Mouse (Mus musculus) kidney, adult 2 months (tissue): ENCODE measurements at regions not wholly inside any gene's neighbourhood (a gene's known extent, or its start where the extent isn't known, plus 50 kb on each side); places are given as distances from the start of the nearest gene placed in this dataset.

Source experiments
- DNase-seq: peaks from one replicate; pipeline ENCODE4 v3.0.0; 2021
- H3K27ac ChIP-seq: fragments of 200-500 bp; 2 replicates; pipeline ENCODE4 v1.5.1; 2012; ENCODE audit warnings: low read depth, low read length, control low read depth, inconsistent platforms; ENCODE audit not compliant: insufficient read depth
- H3K27me3 ChIP-seq: fragments of 200-500 bp; replicated peaks from 2 replicates; pipeline ENCODE4 v1.6.1; 2012; ENCODE audit warnings: mild to moderate bottlenecking, moderate library complexity, low read length, inconsistent platforms; ENCODE audit not compliant: control insufficient read depth, insufficient read depth
- H3K36me3 ChIP-seq: fragments of 200-500 bp; 2 replicates; pipeline ENCODE4 v1.6.1; 2012; ENCODE audit warnings: mild to moderate bottlenecking, moderate library complexity, low read length, inconsistent platforms; ENCODE audit not compliant: control insufficient read depth, insufficient read depth
- H3K4me1 ChIP-seq: fragments of 200-500 bp; 2 replicates; pipeline ENCODE4 v1.6.1; 2011; ENCODE audit warnings: low read length; ENCODE audit not compliant: control insufficient read depth, insufficient read depth
- H3K4me3 ChIP-seq: fragments of 200-500 bp; 2 replicates; pipeline ENCODE4 v1.5.1; 2011; ENCODE audit warnings: mild to moderate bottlenecking, low read depth, low read length, control low read depth; ENCODE audit not compliant: insufficient read depth
- CTCF ChIP-seq: fragments of 200-500 bp; conservative IDR thresholded peaks from 2 replicates; pipeline ENCODE4 v1.5.1; 2011; ENCODE audit warnings: low read depth, mild to moderate bottlenecking, control low read depth, low read length, moderate library complexity, mixed read lengths; ENCODE audit not compliant: insufficient read depth, insufficient read length
- POLR2A ChIP-seq: fragments of 200-500 bp; IDR thresholded peaks from one replicate; pipeline ENCODE4 v1.6.1; 2011; ENCODE audit warnings: low read depth, low read length, control low read depth
- WGBS: fragments of 180-500 bp; shearing (Covaris S2); methylation state at CpG from one replicate; pipeline ENCODE4 v1.1.7; 2018; 5-methylcytosine and 5-hydroxymethylcytosine counted together

- Histone ChIP-seq H3K4me1 (no peaks in the 10 kb centered on the region), H3K4me3 (no peak overlapping the region), H3K27ac (no peak overlapping the region), H3K36me3 (no peaks in the 10 kb centered on the region), H3K27me3 (no peaks in the 10 kb centered on the region)
- 55% methylated on average over 3 of the region's 3 CpGs for WGBS
- no peak for TF ChIP-seq CTCF
- TF ChIP-seq POLR2A, result no peak
- no peak for DNase-seq
Measured at GRCm38 (mm10) chr6:84328030-84328390, 265.7 kb downstream of the Cyp26b1 start.

- 83% methylated on average over 5 of the region's 5 CpGs for WGBS
- no peak for TF ChIP-seq POLR2A
- no peak for TF ChIP-seq CTCF
- Histone ChIP-seq H3K27ac (no peak overlapping the region), H3K27me3 (no peaks in the 10 kb centered on the region), H3K4me3 (no peak overlapping the region), H3K36me3 (no peaks in the 10 kb centered on the region), H3K4me1 (no peaks in the 10 kb centered on the region)
- no peak for DNase-seq
Measured at GRCm38 (mm10) chr6:84327306-84328029, 266.2 kb downstream of the Cyp26b1 start.

GRCm38 (mm10) chr6:84325384-84326114 lies 268.2 kb downstream of the Cyp26b1 start:
- WGBS, result 60% methylated on average over 5 of the region's 5 CpGs
- no peak overlapping the region for H3K27ac ChIP-seq
- H3K27me3 ChIP-seq, result no peaks in the 10 kb centered on the region
- no peak for DNase-seq
- TF ChIP-seq POLR2A, result no peak
- H3K36me3 ChIP-seq, result no peaks in the 10 kb centered on the region
- no peaks in the 10 kb centered on the region for H3K4me1 ChIP-seq
- no peak overlapping the region for H3K4me3 ChIP-seq

- 82% methylated on average over 4 of the region's 4 CpGs for WGBS
- Histone ChIP-seq H3K4me1 (no peaks in the 10 kb centered on the region), H3K36me3 (no peaks in the 10 kb centered on the region), H3K4me3 (no peak overlapping the region), H3K27me3 (no peaks in the 10 kb centered on the region), H3K27ac (no peak overlapping the region)
- no peak for TF ChIP-seq POLR2A
- TF ChIP-seq CTCF, result no peak
- DNase-seq, result no peak
Measured at GRCm38 (mm10) chr6:84324185-84324584, 269.5 kb downstream of the Cyp26b1 start.

- no peak for DNase-seq
- H3K36me3 ChIP-seq, result no peaks in the 10 kb centered on the region
- no peaks in the 10 kb centered on the region for H3K27me3 ChIP-seq
- WGBS, result 90% methylated on average over 4 of the region's 4 CpGs
- no peak overlapping the region for H3K4me3 ChIP-seq
- H3K4me1 ChIP-seq, result no peaks in the 10 kb centered on the region
- TF ChIP-seq POLR2A (no peak), CTCF (no peak)
- H3K27ac ChIP-seq, result no peak overlapping the region
Measured at GRCm38 (mm10) chr6:84322528-84322927, 271.2 kb downstream of the Cyp26b1 start.

GRCm38 (mm10) chr6:84320586-84320985 lies 273.1 kb downstream of the Cyp26b1 start:
- Histone ChIP-seq H3K27ac (no peak overlapping the region), H3K27me3 (no peaks in the 10 kb centered on the region), H3K36me3 (no peaks in the 10 kb centered on the region), H3K4me1 (no peaks in the 10 kb centered on the region), H3K4me3 (no peak overlapping the region)
- TF ChIP-seq POLR2A (no peak), CTCF (peak; percentile 26; the same call in 1 of the 2 replicates)
- WGBS, result 61% methylated on average over 1 of the region's 1 CpGs
- DNase-seq, result no peak

GRCm38 (mm10) chr6:84318774-84319173 lies 274.9 kb downstream of the Cyp26b1 start:
- H3K27me3 ChIP-seq, result no peaks in the 10 kb centered on the region; the same call in 1 of the 2 replicates
- no peaks in the 10 kb centered on the region for H3K4me1 ChIP-seq
- no peak for TF ChIP-seq CTCF
- H3K36me3 ChIP-seq, result no peaks in the 10 kb centered on the region
- no peak for DNase-seq
- H3K4me3 ChIP-seq, result no peak overlapping the region
- WGBS, result 26% methylated on average over 4 of the region's 4 CpGs
- no peak overlapping the region for H3K27ac ChIP-seq
